Mouse (Mus musculus): ENCODE data around the gene Mif4gd. TPM values are rescaled to one million over a fixed set of nuclear protein-coding genes. Genes with fewer than 3 reads are reported as not detected.
A peak's percentile ranks its signal among the peaks of the same experiment; 100 is the strongest.

Gene Mif4gd
- polyA plus RNA-seq (2015; fragmentation: Nextera tagmentation; extraction: Ambion mirVana) = 74.7 and 78.6 TPM in 2 replicates

DNA sequence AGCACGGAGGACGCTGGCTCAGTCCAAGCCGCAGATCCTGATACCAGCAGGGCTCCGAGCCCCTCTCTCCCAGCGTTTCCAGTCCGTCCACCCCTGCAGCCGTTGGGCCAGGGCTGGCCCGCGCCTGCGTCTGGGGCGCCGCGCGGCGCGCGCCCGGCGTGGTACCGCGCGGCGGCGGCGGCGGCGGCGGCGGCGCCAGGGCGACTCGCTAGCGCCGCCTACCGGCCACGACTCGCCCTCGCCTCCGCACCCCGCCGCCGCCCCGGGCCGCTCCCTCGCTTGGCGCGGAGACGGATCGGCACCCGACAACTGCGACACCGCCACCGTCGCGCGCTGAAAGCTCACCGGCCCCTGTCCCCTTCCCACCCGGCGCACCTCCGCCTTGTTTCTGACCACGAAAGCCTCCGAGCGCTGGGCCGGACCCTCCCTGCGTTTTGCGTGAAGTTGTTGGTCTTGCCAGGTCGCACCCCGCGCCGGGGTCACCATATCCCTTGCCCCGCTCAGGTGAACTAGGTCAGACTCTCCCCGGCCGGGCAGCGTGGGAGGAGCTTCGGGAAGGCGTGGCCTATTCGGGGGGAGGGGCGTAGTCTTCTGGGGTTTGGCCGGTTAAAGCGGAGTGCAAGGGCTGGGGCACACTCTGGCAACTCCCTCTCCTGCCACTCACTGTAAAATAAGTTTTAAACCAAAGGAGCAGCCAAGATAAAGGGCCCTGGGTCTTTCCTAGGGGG is at the start of gene Mif4gd:
Gene Mif4gd, minus strand, starts transcription at position 560 of the 728 bp plus-strand sequence.
- Histone ChIP-seq H3K9me3 (ENCODE audit: low read length) (no peaks in the 10 kb centered on the region), H3K4me2 (replicated peaks; ENCODE audit: low read depth, low read length) (peak within 1 kb of the TSS; percentile 81), H3K36me3 (ENCODE audit: insufficient read depth, low read length) (no peaks in the 10 kb centered on the region), H3K27ac (ENCODE audit: low read length) (peak within 1 kb of the TSS; percentile 99), H3K4me3 (ENCODE audit: low read depth, low read length) (peak within 1 kb of the TSS; percentile 84), H3K27me3 (replicated peaks; ENCODE audit: insufficient read depth, low read length) (no peaks in the 10 kb centered on the region), H3K9ac (replicated peaks; ENCODE audit: low read depth) (peak within 1 kb of the TSS; percentile 91), H3K4me1 (ENCODE audit: insufficient read depth, low read depth, low read length) (peaks cover 14% of the 10 kb centered on the region)
- under 1% methylated on average over 48 of the region's 80 CpGs for WGBS
- DNase-seq (ENCODE audit: low spot score) (peak; percentile 92), ATAC-seq (peak; percentile 92)
- TF ChIP-seq EP300 (IDR thresholded peaks at IDR 0.05) = no peak
- TF ChIP-seq CTCF (IDR thresholded peaks at IDR 0.05) = peak; percentile 67

DNA sequence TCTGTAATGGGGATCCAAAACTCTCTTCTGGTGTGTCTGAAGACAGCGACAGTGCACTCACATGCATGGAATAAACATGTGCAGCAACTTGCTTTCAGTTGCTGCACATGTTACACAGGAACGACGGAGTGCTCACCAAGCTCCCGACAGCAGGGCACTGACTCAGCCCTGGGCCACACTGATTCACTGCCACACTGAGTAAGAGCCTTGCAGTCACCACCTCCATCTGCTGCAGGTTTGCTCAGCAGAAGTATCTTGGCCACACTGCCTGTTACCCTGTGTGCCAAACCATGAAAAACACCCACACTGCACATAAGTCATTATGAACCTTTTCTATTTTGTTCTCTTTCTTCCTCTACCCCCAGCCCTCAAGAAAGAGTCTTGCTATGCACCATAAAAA is 47.6 kb upstream of the Mif4gd start:
- 90% methylated on average over 4 of the region's 4 CpGs for WGBS
- no peak for TF ChIP-seq CTCF (IDR thresholded peaks at IDR 0.05)
- TF ChIP-seq EP300 (IDR thresholded peaks at IDR 0.05) = no peak
- H3K27me3 ChIP-seq (replicated peaks; ENCODE audit: insufficient read depth, low read length) = no peaks in the 10 kb centered on the region
- H3K27ac ChIP-seq (ENCODE audit: low read length) = no peak overlapping the region
- no peaks in the 10 kb centered on the region for H3K9me3 ChIP-seq (ENCODE audit: low read length)
- ATAC-seq = no peak
- no peak overlapping the region for H3K9ac ChIP-seq (replicated peaks; ENCODE audit: low read depth)
- no peak overlapping the region for H3K4me3 ChIP-seq (ENCODE audit: low read depth, low read length)
- H3K4me2 ChIP-seq (replicated peaks; ENCODE audit: low read depth, low read length) = no peak overlapping the region
- H3K4me1 ChIP-seq (ENCODE audit: insufficient read depth, low read depth, low read length) = no peaks in the 10 kb centered on the region
- H3K36me3 ChIP-seq (ENCODE audit: insufficient read depth, low read length) = no peaks in the 10 kb centered on the region
- no peak for DNase-seq (ENCODE audit: low spot score)

- DNase-seq (ENCODE audit: low spot score) (no peak), ATAC-seq (no peak)
- H3K9ac ChIP-seq (replicated peaks; ENCODE audit: low read depth) = no peak overlapping the region
- H3K4me3 ChIP-seq (ENCODE audit: low read depth, low read length) = no peak overlapping the region
- no peak overlapping the region for H3K4me2 ChIP-seq (replicated peaks; ENCODE audit: low read depth, low read length)
- H3K4me1 ChIP-seq (ENCODE audit: insufficient read depth, low read depth, low read length) = no peaks in the 10 kb centered on the region
- H3K27ac ChIP-seq (ENCODE audit: low read length) = no peak overlapping the region
- WGBS = 79% methylated on average over 6 of the region's 6 CpGs
- no peaks in the 10 kb centered on the region for H3K9me3 ChIP-seq (ENCODE audit: low read length)
- H3K36me3 ChIP-seq (ENCODE audit: insufficient read depth, low read length) = no peaks in the 10 kb centered on the region; the same call in 1 of the 2 replicates
- no peaks in the 10 kb centered on the region for H3K27me3 ChIP-seq (replicated peaks; ENCODE audit: insufficient read depth, low read length)
- TF ChIP-seq EP300 (IDR thresholded peaks at IDR 0.05) (no peak), CTCF (IDR thresholded peaks at IDR 0.05) (no peak)
These were observed 45.8 kb upstream of the Mif4gd start for GRCm38 (mm10) chr11:115658521-115658920.

DNA sequence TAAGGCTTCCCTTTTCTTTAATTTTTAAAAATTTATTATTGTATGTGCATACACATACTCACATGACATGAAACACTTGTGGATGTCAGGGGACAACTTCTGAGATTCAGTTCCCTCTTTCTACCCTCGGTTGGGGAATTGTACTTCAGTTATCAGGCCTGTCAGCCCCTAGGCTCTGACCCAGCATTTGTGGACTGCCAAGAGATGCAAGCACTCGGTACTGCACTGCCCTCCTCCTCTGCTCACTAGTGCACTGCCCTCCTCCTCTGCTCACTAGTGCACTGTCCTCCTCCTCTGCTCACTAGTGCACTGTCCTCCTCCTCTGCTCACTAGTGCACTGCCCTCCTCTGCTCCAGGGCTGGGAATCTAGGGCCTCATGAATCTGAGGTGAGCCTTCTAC is 41.4 kb upstream of the Mif4gd start:
- TF ChIP-seq CTCF (IDR thresholded peaks at IDR 0.05) (no peak), EP300 (IDR thresholded peaks at IDR 0.05) (no peak)
- Histone ChIP-seq H3K27me3 (replicated peaks; ENCODE audit: insufficient read depth, low read length) (no peaks in the 10 kb centered on the region), H3K4me2 (replicated peaks; ENCODE audit: low read depth, low read length) (no peak overlapping the region), H3K9me3 (ENCODE audit: low read length) (no peaks in the 10 kb centered on the region), H3K36me3 (ENCODE audit: insufficient read depth, low read length) (no peaks in the 10 kb centered on the region; the same call in 1 of the 2 replicates), H3K4me1 (ENCODE audit: insufficient read depth, low read depth, low read length) (no peaks in the 10 kb centered on the region), H3K4me3 (ENCODE audit: low read depth, low read length) (no peak overlapping the region), H3K27ac (ENCODE audit: low read length) (no peak overlapping the region), H3K9ac (replicated peaks; ENCODE audit: low read depth) (no peak overlapping the region)
- ATAC-seq (no peak), DNase-seq (ENCODE audit: low spot score) (no peak)
- 68% methylated on average over 2 of the region's 2 CpGs for WGBS

- DNase-seq (ENCODE audit: low spot score) (no peak), ATAC-seq (no peak)
- Histone ChIP-seq H3K4me3 (ENCODE audit: low read depth, low read length) (no peak overlapping the region), H3K4me2 (replicated peaks; ENCODE audit: low read depth, low read length) (no peak overlapping the region), H3K27ac (ENCODE audit: low read length) (no peak overlapping the region), H3K27me3 (replicated peaks; ENCODE audit: insufficient read depth, low read length) (no peaks in the 10 kb centered on the region), H3K9ac (replicated peaks; ENCODE audit: low read depth) (no peak overlapping the region), H3K4me1 (ENCODE audit: insufficient read depth, low read depth, low read length) (no peaks in the 10 kb centered on the region), H3K9me3 (ENCODE audit: low read length) (no peaks in the 10 kb centered on the region), H3K36me3 (ENCODE audit: insufficient read depth, low read length) (no peaks in the 10 kb centered on the region; the same call in 1 of the 2 replicates)
- 80% methylated on average over 3 of the region's 3 CpGs for WGBS
- TF ChIP-seq CTCF (IDR thresholded peaks at IDR 0.05) (no peak), EP300 (IDR thresholded peaks at IDR 0.05) (no peak)
These were observed 40.4 kb upstream of the Mif4gd start for GRCm38 (mm10) chr11:115653194-115653593.

DNA sequence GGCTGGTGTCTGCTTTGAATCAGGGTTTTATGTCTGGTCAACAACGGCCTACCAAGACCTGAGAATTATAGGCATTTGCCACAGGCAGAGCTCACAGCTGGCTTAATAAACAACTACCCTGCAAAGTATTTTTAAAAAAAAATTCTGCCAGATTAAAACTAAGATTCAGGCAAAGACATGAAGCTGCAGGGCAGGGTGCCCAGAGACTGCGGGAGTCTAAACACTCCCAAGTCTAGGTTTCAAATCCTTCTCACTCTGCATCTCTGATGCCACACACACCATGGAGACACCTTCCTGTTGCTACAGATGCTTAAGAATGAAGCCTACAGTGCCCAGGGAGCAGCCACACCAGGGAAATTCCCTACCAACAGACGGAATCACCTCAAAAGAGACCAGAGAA is 38.9 kb upstream of the Mif4gd start:
- Histone ChIP-seq H3K4me3 (ENCODE audit: low read depth, low read length) (no peak overlapping the region), H3K36me3 (ENCODE audit: insufficient read depth, low read length) (no peaks in the 10 kb centered on the region; the same call in none of the 2 replicates), H3K9me3 (ENCODE audit: low read length) (no peaks in the 10 kb centered on the region), H3K4me1 (ENCODE audit: insufficient read depth, low read depth, low read length) (no peaks in the 10 kb centered on the region), H3K4me2 (replicated peaks; ENCODE audit: low read depth, low read length) (no peak overlapping the region), H3K27me3 (replicated peaks; ENCODE audit: insufficient read depth, low read length) (no peaks in the 10 kb centered on the region), H3K9ac (replicated peaks; ENCODE audit: low read depth) (no peak overlapping the region), H3K27ac (ENCODE audit: low read length) (no peak overlapping the region)
- DNase-seq (ENCODE audit: low spot score) (no peak), ATAC-seq (no peak)
- WGBS = 86% methylated on average over 3 of the region's 3 CpGs
- no peak for TF ChIP-seq CTCF (IDR thresholded peaks at IDR 0.05)
- TF ChIP-seq EP300 (IDR thresholded peaks at IDR 0.05) = no peak
